Mouse (Mus musculus) frontal cortex, adult 2 months (tissue): Measurements from ENCODE around the gene Ell2. TPM values are rescaled to one million over a fixed set of nuclear protein-coding genes. Genes with fewer than 3 reads are reported as not detected.

Experiments used
- DNase-seq, 2 experiments: peaks; one replicate each; pipeline ENCODE4 v3.0.0; 2022; ENCODE audit warnings: low spot score in 1 of 2; ENCODE audit errors: extremely low spot score in 1 of 2
- polyA plus RNA-seq: library from polyadenylated mRNA; depleted of rRNA; stranded (reverse); fragments of >200 nt; gene quantifications from 2 replicates; pipeline ENCODE4 v1.2.3, GENCODE M21; 2012

Gene Ell2
- polyA plus RNA-seq, 1 experiment, result 14.6 TPM

DNA sequence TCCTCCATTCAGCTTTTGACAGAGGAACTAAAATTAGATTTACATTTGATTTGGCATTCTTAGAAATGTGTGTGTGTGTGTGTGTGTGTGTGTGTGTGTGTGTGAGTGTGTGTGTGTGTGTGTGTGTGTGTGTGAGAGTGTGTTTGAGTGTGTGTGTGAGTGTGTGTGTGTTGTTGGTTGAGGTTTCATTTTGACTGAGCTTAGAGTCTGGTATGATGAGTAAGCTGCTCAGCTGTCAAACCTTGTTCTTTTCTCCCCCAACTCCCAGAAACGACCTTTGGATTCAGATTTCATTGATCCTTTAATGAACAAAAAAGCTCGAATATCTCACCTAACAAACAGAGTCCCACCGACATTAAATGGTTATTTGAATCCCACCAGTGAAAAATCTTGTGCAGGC is 56.7 kb downstream of the Ell2 start:
- no peak for DNase-seq

DNA sequence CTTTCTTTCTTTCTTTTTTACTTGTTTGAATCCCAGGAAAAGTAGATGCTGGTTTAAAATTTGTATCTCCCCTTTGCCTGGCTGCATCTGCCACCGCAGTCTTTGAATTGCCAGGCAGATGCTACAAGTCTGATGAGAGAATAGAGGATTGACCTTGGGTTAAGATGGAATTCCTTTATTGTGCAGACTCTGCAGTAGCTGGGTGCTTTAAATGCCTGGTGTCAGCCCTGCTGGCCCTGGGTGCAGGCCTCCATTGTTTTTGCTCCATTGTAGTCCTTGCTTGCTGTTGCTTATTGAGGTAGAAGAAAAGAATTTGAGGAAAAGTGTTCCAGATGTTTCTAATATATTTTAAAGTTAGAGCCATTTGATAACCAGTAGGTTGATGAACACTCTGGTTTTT is 59.2 kb downstream of the Ell2 start:
- DNase-seq, result no peak

DNA sequence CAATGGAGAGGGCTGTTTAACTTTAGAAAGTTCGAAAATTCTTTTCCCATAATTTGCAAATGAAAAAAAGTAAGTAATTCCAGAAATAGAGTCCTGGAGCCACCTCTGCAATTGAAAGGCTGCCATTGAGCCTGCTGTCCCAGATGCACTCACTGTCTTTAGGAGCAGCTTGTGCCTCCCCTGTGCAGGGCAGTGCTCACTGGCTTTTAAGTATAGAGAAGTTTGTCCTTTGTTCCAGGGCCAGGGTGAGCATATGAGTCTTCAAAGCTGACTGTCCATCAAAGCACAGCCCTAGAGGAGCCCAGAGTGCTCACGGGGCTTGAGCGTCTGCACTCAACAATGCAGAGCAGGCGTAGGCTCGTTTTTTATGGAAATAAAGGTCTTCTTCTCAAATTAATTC is 59.7 kb downstream of the Ell2 start:
- DNase-seq, result peak; percentile 33 to 58

DNA sequence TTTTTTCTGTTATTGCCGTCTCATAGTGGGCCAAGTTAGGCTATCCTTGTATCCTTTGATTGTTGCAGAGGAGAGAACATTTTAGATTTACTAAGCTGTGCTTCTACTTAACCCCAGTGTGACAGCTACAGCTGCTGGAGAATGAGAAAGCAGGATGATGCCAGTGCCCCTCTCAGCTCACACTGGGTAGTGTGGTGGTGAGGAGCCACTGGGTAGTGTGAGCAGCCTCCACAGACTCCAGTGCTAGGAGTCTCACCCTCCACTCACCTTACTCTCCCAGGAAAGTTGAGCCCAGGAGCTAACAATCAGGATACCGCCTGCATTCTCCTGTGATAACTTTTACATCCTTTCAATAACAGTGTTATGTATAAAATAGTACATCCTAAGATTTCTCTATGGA is 60.4 kb downstream of the Ell2 start:
- no peak for DNase-seq

DNA sequence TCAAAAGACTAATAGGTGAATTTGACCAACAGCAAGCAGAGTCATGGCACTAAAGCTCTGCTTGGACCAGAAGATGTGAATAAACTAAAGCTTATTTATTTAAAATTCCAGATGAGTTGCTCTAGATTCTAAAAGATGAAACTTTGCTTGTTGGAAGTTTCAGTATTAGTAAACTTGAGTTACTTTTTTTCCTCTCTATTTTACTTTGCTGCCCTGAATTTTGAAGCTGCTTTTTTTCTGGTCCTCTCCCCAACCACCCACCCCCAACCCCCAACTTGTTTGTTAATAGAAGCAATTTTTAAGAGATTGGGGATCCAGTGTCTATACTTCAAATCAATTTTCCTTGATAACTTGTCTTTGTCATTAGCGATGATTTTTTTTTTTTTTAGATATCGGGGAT is 64.2 kb downstream of the Ell2 start:
- no peak for DNase-seq

DNA sequence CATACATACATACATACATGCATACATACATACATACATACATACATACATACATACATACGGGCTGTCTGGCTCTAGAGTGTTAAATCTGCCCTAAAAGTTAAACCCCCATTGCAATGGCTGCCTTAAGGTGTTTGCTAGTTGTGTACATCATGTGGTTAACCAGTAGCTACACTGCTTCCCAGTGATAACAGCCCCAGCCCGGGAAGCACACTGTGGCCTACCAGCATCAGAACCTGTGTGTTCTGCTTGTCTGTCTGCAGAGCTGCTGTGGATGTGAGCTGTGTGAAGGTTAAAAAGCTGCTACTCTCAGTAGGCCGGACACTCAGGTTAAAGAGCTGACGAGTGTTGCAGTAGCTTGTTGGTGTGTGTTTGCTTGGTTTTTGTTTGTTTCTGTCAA is 64.8 kb downstream of the Ell2 start:
- DNase-seq, result no peak

DNA sequence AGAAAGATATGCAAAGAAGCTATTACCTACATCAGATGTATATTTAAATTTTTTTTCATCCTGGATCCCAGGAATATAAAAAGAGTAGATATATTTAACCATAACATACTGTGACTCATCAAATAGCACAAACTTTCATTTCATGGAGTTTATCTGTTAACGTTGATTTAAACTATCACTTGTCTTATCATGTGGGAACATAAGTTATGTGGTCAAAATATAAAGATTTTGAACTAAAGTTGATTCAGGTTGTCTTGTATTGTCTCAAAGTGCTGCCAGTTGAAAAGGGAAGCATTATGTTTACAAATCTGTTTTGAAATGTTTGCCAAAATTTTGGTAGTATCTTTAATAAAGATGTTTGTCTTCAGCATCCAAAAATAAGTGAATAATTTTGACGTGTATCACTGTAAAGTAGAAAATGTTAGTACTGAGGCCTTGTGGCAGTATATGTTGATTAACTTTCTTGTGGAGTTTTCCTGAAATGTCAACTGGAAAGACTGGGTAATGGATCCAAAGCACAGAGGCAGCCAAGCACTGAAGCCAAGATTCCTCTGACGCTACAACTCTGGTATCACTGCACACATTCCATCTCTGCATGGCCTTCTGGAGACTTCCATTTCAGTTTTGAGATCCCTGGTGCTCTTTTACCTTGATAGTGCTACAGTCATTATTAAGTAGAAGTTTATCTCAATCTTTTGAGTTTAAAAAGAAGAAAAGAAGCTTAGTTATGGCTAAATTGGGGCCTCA is 65.6 kb downstream of the Ell2 start:
- no peak for DNase-seq

DNA sequence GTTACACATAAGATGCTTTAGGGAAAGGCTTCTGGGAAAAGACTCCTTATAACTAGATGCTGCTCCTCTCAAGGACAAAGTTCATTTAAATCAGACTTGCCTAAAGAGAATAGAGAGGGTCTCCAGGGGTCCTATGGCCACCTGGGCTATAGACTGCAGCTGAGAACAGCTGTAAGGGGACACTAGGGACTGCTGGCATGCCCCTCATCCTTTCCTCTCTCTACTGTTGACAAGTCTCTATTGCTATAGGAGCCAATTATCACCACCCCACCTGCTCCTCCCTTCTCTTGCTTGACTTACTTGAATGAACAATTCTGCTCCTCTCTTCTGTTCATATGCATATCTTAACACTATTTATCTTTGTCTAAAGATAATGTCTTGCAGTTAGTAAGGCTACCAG is 69.4 kb downstream of the Ell2 start:
- DNase-seq, result no peak

DNA sequence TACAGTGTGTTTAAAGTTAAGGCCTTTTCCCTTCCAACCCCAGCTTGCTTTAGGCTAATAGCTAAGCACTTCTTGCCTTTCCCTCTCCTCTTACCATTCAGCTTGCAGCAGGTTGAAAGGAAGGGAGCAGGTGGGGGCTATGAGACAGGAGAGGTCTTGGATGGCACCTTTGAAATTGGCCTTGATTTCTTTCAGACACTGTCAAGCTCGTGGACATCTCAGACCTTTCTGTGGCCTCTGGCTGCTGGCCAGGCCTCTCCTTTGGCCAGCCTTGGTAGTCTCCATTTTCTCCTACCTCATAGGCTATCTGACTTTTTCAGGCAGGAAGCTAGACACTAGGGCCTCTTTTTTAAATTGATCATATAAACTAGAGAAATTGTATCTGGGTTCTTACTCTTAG is 70.1 kb downstream of the Ell2 start:
- no peak for DNase-seq

DNA sequence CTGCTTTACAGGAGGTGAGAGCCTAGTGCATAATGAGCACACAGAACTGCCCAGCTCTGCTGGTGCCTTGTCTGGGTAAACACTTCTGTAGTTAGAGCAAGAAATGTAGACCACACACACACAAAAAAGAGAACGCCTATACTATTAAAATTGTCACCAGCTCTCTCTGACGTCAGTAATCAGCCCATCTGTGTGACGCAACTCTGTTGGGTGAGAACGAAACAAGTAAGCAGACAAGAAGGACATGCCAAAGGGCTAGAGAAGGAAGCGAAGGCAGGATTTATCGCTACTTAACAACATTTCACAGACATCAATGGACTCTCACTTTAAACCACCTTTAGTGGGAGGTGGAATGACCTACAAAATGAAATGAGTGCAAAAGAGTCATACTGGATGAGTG is 71.6 kb downstream of the Ell2 start:
- no peak for DNase-seq

DNA sequence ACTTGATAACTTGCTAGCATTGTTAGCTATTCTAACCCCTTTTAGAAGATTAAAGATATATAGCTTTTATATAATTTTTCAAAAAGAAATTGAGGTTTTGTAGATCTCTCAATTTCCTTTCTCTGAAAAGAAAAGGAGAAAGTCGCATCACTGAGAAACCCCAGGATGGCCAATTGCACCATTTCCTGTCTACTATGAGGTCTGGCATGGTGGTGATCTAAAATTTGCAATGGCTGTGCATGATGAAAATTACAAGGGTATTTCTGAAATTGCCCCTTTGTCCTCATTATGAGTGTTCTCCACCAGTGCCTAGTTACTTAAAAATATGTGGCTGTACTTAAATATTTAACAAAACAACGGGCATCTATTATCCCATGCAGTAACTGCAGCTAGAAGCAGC is 72.6 kb downstream of the Ell2 start:
- DNase-seq, result no peak

DNA sequence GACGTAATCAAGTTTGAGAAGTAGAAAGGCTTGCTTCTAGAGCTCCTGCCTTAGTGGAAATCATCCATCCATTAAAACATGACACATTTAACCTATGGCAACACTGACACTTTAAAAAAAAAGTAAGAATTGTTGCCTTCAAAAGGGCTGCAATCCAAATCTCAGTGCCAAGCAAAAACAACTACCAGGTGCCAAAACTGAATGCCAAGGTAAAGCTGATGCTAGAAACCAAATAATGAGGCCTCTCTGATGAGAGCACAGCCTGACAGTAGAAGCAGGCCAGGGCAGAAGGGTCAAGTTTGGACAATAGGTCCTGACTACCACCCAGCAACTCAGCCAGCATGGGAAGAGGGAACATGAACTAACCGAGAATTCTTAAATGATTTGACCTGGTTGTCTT is 73.5 kb downstream of the Ell2 start:
- DNase-seq, result no peak

DNA sequence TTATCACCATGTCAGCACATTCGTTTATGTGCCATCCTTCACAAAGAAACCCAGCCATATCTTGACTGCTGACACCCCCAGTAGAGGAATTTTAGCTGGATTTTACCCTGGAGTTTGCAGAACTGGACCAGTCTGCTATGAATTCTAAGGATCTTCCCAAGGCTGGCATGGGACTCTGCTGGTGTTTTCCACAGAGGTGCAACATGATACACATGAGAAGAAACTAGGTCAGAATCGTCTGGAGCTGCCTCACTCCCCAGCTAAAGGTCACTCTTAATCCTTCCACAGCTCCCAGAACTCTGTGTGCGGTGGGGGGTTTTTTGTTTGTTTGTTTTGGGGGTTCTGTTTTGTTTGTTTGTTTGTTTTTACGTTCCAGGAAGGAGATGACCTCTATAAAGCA is 79.2 kb downstream of the Ell2 start:
- no peak for DNase-seq

DNA sequence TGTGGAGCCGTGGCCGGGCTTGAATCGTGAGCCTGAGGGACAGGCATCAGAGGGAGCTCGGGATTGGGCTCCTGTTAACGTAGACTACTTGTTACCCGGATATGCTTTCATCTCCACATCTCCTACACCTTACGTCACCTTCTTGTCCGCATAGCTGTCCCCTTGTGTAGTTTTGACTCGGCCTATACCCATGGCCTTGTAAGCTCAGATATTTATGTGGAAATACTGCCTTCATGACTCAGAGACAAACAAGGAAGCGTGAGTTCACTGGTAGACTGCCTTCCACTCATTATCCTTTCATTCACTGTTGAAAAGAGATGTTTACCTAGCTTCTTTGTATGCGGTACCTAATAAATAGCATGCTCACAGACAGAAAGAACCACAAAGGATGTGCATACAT is 79.7 kb downstream of the Ell2 start:
- DNase-seq, result no peak

DNA sequence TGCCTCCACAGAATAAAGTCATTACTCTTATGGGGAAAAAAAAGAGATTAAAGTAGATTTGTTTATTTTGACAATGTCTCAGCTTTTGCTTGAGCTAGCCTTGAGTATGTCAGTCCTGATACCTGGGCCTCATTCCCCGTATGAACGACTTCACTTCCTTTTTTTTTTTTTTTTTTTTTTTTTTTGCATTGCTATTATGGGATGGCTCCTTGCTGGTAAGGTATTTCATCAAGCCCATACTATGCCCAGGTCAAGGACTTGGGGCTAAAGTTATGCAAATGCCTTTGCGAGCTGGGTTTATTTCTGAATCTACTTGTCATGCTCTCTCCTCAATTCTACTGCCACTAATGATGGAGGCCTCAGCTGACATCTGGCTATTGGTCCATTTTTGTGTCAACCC is 80.8 kb downstream of the Ell2 start:
- no peak for DNase-seq

DNA sequence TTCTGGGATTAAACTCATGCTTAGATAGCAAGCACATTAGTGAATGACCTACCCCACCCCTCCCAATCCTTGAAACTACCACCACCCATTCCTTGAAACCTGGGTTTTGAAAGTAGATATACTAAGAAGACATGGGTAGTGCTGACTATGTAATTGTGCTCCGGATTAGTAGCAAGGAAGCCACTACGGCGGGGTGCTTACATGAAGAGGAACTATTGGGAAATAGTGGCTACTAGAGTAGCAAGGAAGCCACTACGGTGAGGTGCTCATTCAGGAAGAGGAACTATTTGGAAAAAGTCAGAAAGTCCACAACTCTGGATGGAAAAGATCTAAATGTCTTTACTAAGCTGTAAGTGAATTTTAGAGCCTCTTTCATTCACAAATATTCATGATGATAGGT is 81.6 kb downstream of the Ell2 start:
- DNase-seq, result no peak

DNA sequence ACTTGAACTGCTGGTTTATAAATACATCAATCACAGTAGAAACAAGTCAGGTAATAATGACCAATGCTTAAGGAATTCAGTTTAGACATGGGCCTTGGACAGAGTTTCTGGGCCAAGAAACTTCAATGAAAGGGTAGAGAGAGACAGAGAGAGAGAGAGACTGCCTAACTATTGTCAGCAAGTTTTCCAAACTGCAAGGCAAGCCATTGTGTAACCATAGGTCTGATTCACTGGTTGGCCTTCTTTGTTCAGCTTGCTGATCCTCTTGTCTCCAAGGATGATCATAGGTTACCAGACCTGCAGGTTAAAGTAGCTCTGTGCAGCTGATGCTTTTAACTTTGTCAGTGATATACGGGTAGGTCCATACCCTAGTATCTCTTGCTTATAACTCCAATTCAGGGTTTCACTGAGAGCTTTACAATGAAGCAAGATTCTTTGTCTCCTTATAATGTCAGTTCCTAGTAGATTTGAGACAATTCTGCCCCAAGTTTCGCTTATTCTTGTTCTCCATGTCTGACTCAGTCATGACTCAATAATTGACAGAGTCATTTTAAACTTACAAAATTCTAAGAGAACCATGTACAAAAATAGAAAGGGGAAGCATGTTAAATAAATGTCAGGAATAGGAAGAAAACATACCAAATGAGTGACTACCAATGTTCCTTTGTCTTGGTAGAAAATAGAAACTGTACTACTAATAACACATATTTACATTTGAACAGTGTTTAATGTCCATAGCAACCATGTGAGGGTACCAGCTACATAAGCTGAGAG is 82.7 kb downstream of the Ell2 start:
- no peak for DNase-seq

DNA sequence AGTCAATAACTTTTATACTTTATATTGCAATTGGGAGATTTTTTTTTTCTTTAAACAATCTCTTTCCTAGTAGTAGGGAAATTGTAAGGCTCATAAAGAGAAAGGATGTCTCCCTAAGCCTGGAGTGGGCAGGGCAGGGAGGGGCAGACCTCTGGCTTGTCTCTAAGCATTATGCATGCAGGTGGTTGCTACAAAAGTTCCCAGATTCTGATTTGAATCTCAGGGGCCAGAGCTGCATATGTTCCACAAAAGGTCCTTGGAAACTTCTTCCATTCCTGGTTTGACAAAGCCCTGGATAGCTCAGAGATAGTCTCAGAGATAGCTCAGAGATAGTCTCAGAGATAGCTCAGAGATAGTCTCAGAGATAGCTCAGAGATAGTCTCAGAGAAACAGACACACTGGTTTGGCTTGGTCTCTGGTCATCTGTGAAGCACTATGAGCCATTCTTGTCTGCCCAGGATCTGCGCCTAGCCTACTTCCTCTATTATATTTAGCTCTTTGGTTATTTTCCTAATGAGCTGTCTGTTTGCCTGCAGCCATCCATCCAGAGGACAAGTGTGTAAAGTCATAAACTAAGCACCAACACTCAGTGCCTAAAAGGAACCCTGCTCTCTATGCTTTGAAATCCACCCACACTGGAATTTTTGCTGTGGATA is 84.1 kb downstream of the Ell2 start:
- no peak for DNase-seq

DNA sequence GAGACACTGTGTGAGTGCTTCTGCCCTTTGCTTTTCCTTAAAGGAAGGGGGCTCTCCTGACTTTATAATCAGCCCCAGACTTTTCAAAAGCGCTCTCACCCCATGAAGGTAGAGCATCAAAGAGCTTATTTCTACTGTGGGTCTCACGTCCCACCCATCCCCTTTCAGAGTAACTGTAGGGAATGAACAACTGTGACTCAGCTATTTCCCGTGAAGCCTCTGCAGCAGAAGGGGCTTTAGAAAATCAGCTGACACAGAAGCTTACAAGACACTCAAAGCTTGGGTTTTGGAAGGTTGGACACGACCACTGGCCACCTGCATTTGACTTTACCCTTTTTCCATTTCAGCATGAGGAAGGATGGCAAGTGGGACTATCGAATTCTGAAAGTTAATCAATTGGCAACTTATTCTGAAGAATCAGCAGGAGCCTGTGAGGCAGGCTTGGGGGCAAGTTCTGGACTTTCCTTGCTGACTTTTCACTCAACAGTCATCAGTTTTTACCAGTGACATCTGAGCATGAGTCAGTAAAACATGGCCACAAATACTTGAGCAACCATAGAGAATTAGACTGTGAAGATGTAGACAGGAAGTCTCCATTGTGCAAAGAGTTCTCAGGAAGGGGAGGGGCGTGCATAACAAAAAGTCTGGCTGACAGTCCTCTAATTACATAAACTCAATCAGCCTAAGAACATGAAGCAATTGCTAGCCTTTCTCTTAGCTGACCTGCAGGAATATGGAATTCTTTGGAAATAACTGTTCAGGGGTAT is 87.5 kb downstream of the Ell2 start:
- DNase-seq, result no peak

DNA sequence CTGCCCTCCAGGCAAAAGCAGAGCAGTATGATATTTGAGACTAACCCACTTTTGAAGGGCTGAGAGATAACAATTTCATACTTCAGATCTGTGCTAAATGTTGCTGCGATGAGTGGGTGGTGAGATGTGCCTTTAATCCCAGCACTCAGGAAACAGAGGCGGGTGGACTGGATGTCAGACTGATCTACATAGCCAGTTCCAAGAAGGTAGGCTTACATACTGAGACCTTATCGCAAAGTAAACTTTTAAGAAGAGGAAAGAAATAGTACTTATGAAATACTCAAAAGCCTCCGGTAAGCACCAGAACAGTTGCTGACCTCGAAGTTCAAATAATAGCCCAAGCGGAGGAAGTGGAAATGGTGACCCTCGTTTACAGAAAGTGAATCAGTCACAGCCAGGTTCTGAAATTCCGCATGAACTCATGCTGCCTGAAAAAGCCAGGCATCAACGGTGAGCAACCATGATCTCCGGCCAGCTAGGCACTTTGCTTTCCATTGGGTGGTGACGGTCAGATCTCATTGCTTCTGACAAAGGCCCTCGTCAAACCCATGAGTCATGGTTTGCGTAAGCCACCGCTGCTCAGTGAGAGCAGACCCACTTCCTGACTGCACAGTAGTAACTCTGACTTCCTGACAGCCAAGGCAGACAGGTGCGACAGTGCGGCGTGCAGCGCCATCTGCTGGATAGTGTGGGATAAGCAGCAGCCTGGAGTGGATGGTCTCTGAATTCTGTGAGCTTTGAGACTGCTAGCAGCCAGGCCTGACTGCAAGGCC is 91.0 kb downstream of the Ell2 start:
- DNase-seq, result peak; percentile 90 to 97
